20 mouse cellular contexts compared by ENCODE assay signal in the genomic region with DNA sequence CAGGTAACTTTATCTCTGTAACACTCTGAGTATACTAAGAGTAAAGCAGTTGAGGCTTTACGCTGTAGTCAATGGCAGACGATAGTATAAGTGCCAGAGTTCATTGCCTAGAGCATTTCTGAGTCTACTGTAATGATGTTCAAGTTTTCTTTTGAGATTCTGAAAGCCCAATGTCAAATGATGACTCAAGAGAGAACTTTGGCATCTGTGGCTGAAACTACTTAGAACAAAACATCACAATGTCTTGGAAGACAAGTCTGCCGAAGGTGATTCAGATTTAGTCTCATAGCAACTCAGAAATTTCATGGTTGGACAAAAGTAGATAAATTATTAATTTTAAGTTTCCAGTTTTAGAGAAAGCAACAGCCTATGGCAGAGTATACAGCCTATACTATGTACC.
DNase-seq lines count a peak whose midpoint lies in the region; TF ChIP-seq lines count a peak whose summit lies in the region.
"Had no signal": no experiment of that assay in that cellular context is flagged by ENCODE, and none has a peak within 500 bp of the region (broad histone marks: within the 10 kb centered on the region; RNA-seq: fewer than 3 reads in every experiment).

No protein-coding gene starts in this region.

- peaks cover 7% of the 10 kb centered on the region; the same call in 1 of the 2 replicates for H3K4me1 ChIP-seq in lung, adult 2 months (ENCODE audit: control insufficient read depth, insufficient read depth, low read length)

- TF ChIP-seq POLR2A in lung, adult 2 months (IDR thresholded peaks at IDR 0.05; ENCODE audit: borderline replicate concordance, extremely low read depth, low read depth, low read length): no peak

- H3K4me3 ChIP-seq in lung, adult 2 months (replicated peaks; ENCODE audit: extremely low read depth, low read depth, low read length): no peak overlapping the region

- WGBS in lung, adult 2 months: 90% methylated on average over 3 of the region's 3 CpGs

- TF ChIP-seq CTCF in lung, adult 2 months (IDR thresholded peaks at IDR 0.05; ENCODE audit: insufficient read depth, low read length): no peak

- DNase-seq in 3T3-L1 (ENCODE audit: low read depth, low spot score) (peak; percentile 65), NIH3T3 (ENCODE audit: low read depth) (peak; percentile 24), adipocyte (ENCODE audit: low spot score) (peak; percentile 60)
- peak; percentile 18 for DNase-seq in fat pad, adult 2 months (ENCODE audit: extremely low read depth, low read depth, low spot score)
- no peak for DNase-seq in embryo, embryonic 11 days
- DNase-seq in right cerebral cortex, adult 18-20 months: no peak
- DNase-seq in layer of hippocampus, postnatal 25 days (ENCODE audit: extremely low spot score in 1 of 2, low spot score in 1 of 2): no peak
- DNase-seq in lung, adult 2 months: no peak
- DNase-seq: adrenal gland, adult 2 months; adrenal gland, adult 8-10 months; adrenal gland, postnatal 10 days; adrenal gland, postnatal 14 days; adrenal gland, postnatal 25 days; adrenal gland, postnatal 36 days; B cell, adult 2 months; cerebellum, adult 11 months; cerebellum, adult 11-12 months; cerebellum, adult 18-20 months; cerebellum, adult 2 months; cerebellum, adult 8-10 months had no signal

Comparison
In these comparisons a context has a peak if more than half of its experiments do, and no peak if none do; other contexts are left out.
1. DNase-seq: peak in 3T3-L1 (single experiment), NIH3T3 (single experiment), adipocyte (single experiment) and fat pad, adult 2 months (single experiment); none in embryo, embryonic 11 days (single experiment), right cerebral cortex, adult 18-20 months (single experiment), layer of hippocampus, postnatal 25 days (0 of 2) and lung, adult 2 months (single experiment).